Mouse (Mus musculus): ENCODE results near the gene Hhatl.

DNA sequence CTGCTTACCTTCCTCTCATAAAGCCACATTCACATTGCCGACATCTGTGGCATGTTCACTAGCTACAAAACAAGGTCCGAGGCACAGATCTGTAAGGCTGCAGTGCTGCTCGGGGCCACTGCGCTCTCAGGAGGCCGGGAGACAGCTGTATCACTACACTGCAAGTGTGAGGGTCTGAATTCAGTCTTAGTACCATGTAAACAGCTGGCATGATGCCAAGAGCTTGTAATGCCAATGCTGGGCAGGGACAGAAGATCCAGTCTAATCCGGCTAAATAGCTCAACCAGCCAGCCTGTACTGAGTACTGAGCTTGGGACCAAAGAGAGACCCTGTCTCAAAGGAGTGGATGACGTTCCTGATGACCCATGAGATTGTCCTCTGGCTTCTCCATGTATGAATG, 31.7 kb upstream of the Hhatl start:
- TF ChIP-seq CHD2 (IDR thresholded peaks at IDR 0.05; ENCODE audit: low read depth, low read length) (no peak), MAFK (IDR thresholded peaks at IDR 0.05; ENCODE audit: insufficient read depth, low read depth, low read length) (no peak), ZC3H11A (IDR thresholded peaks at IDR 0.05; ENCODE audit: borderline replicate concordance, low read depth, low read length) (no peak), HCFC1 (IDR thresholded peaks at IDR 0.05; ENCODE audit: borderline replicate concordance, insufficient read depth, low read length) (no peak), ZNF384 (IDR thresholded peaks at IDR 0.05; ENCODE audit: low read depth, low read length) (no peak)
